Mouse (Mus musculus): ENCODE measurements around the gene Slc24a3. TPM values are rescaled to one million over a fixed set of nuclear protein-coding genes. Genes with fewer than 3 reads are reported as not detected.
A peak's percentile ranks its signal among the peaks of the same experiment; 100 is the strongest.

Slc24a3 gene
- total RNA-seq, 4 experiments from 2014 or later = 6.1 to 18.8 (median 14.4) TPM

- no peak for DNase-seq
Measured at GRCm38 (mm10) chr2:145640255-145640984, 472.9 kb downstream of the Slc24a3 start.

GRCm38 (mm10) chr2:145655373-145655960, 487.9 kb downstream of the Slc24a3 start:
- no peak for DNase-seq

- DNase-seq = no peak
Measured at GRCm38 (mm10) chr2:145656121-145656520, 488.6 kb downstream of the Slc24a3 start.

GRCm38 (mm10) chr2:145656716-145657115, 489.2 kb downstream of the Slc24a3 start:
- no peak for DNase-seq

- DNase-seq = no peak
Measured at GRCm38 (mm10) chr2:145661242-145661641, 493.7 kb downstream of the Slc24a3 start.

- no peak for DNase-seq
Measured at GRCm38 (mm10) chr2:145663899-145664298, 496.3 kb downstream of the Slc24a3 start.

- no peak for DNase-seq
Measured at GRCm38 (mm10) chr2:145664311-145664710, 496.8 kb downstream of the Slc24a3 start.

- DNase-seq = no peak
Measured at GRCm38 (mm10) chr2:145668135-145668534, 500.6 kb downstream of the Slc24a3 start.

GRCm38 (mm10) chr2:145670131-145670530, 502.6 kb downstream of the Slc24a3 start:
- no peak for DNase-seq

GRCm38 (mm10) chr2:145674496-145675141, 507.1 kb downstream of the Slc24a3 start:
- DNase-seq = no peak

- peak; percentile 52 for DNase-seq
Measured at GRCm38 (mm10) chr2:145675142-145675755, 507.7 kb downstream of the Slc24a3 start, which contains the start of gene Rin2. Gene Rin2, plus strand, starts transcription at chr2:145675215.

GRCm38 (mm10) chr2:145675756-145676543, 508.4 kb downstream of the Slc24a3 start:
- peak; percentile 32 for DNase-seq

GRCm38 (mm10) chr2:145676544-145676925, 509.0 kb downstream of the Slc24a3 start:
- DNase-seq = no peak

GRCm38 (mm10) chr2:145676936-145677335, 509.4 kb downstream of the Slc24a3 start:
- DNase-seq = no peak

GRCm38 (mm10) chr2:145680141-145680540, 512.6 kb downstream of the Slc24a3 start:
- DNase-seq = no peak

GRCm38 (mm10) chr2:145680762-145681161, 513.2 kb downstream of the Slc24a3 start:
- no peak for DNase-seq

GRCm38 (mm10) chr2:145681626-145682025, 514.1 kb downstream of the Slc24a3 start:
- no peak for DNase-seq

GRCm38 (mm10) chr2:145682924-145683323, 515.4 kb downstream of the Slc24a3 start:
- no peak for DNase-seq

- DNase-seq = peak; percentile 21
Measured at GRCm38 (mm10) chr2:145683536-145683935, 516.0 kb downstream of the Slc24a3 start.

GRCm38 (mm10) chr2:145684151-145684550, 516.6 kb downstream of the Slc24a3 start:
- no peak for DNase-seq

GRCm38 (mm10) chr2:145684891-145685290, 517.3 kb downstream of the Slc24a3 start:
- DNase-seq = no peak

- DNase-seq = no peak
Measured at GRCm38 (mm10) chr2:145686017-145686416, 518.5 kb downstream of the Slc24a3 start.

Measured in adrenal gland, adult 8-10 months (tissue).